Mouse (Mus musculus) embryo, embryonic 10 days (tissue): ENCODE data around the gene Ajm1.
"Not testable (repeated sequence)": the region's sequence is repeated elsewhere in the genome, so short reads cannot be mapped to it uniquely, and the experiment has no call there.

Experiments
- DNase-seq: peaks from one replicate; pipeline ENCODE4 v3.0.0-alpha.2; 2015; ENCODE audit warnings: low spot score

Gene Ajm1

GRCm38 (mm10) chr2:25565741-25566140 is 15.8 kb downstream of the Ajm1 start:
- no peak for DNase-seq

- no peak for DNase-seq
These were observed 19.6 kb downstream of the Ajm1 start for GRCm38 (mm10) chr2:25561946-25562345.

- DNase-seq = no peak
These were observed 21.0 kb downstream of the Ajm1 start for GRCm38 (mm10) chr2:25560551-25560950.

- no peak for DNase-seq
These were observed 22.8 kb downstream of the Ajm1 start for GRCm38 (mm10) chr2:25558774-25559173.

GRCm38 (mm10) chr2:25557964-25558360 is 23.6 kb downstream of the Ajm1 start:
- DNase-seq = no peak

GRCm38 (mm10) chr2:25557221-25557963 is 24.2 kb downstream of the Ajm1 start, which contains the start of gene Edf1:
Gene Edf1, plus strand, starts transcription at chr2:25557847.
- peak; percentile 95 for DNase-seq

GRCm38 (mm10) chr2:25556296-25556695 is 25.3 kb downstream of the Ajm1 start:
- no peak for DNase-seq

GRCm38 (mm10) chr2:25555479-25555878 is 26.1 kb downstream of the Ajm1 start:
- DNase-seq = not testable (repeated sequence)

- DNase-seq = not testable (repeated sequence)
These were observed 28.3 kb downstream of the Ajm1 start for GRCm38 (mm10) chr2:25553171-25553786.

- peak; percentile 56 for DNase-seq
These were observed 30.4 kb downstream of the Ajm1 start for GRCm38 (mm10) chr2:25551186-25551585.

GRCm38 (mm10) chr2:25549021-25549991 is 32.3 kb downstream of the Ajm1 start:
- DNase-seq = no peak

- peak; percentile 99 for DNase-seq
These were observed 34.6 kb downstream of the Ajm1 start, which contains the start of gene Traf2 for GRCm38 (mm10) chr2:25546811-25547491. Gene Traf2, minus strand, starts transcription at chr2:25546940.

- no peak for DNase-seq
These were observed 35.4 kb downstream of the Ajm1 start for GRCm38 (mm10) chr2:25545996-25546810.

GRCm38 (mm10) chr2:25541644-25542367 is 39.8 kb downstream of the Ajm1 start:
- no peak for DNase-seq

- DNase-seq = no peak
These were observed 41.0 kb downstream of the Ajm1 start for GRCm38 (mm10) chr2:25540541-25540948.

- DNase-seq = no peak
These were observed 45.0 kb downstream of the Ajm1 start for GRCm38 (mm10) chr2:25536531-25536930.

- no peak for DNase-seq
These were observed 46.7 kb downstream of the Ajm1 start for GRCm38 (mm10) chr2:25534866-25535182.

- DNase-seq = no peak
These were observed 47.2 kb downstream of the Ajm1 start for GRCm38 (mm10) chr2:25534178-25534865.

- DNase-seq = no peak
These were observed 47.9 kb downstream of the Ajm1 start for GRCm38 (mm10) chr2:25533707-25534106.
